Mouse (Mus musculus): Measurements from ENCODE around the gene 4930452B06Rik.

GRCm38 (mm10) chr14:8447352-8447751 is 218.7 kb downstream of the 4930452B06Rik start:
- TF ChIP-seq TAL1 (IDR thresholded peaks at IDR 0.05; ENCODE audit: low read length) (no peak), GATA1 (IDR thresholded peaks at IDR 0.05; ENCODE audit: low read length) (no peak)
